Comparison of ENCODE assay signal across 33 mouse cellular contexts in genomic region chr6:65465294-65465693, GRCm38 (mm10). TPM values are rescaled to one million over a fixed set of nuclear protein-coding genes. Genes with fewer than 3 reads are reported as not detected.
"Had no signal": no experiment of that assay in that cellular context is flagged by ENCODE, and none has a peak within 500 bp of the region (broad histone marks: within the 10 kb centered on the region; RNA-seq: fewer than 3 reads in every experiment).

No protein-coding gene starts in this region.

- H3K27me3 ChIP-seq: heart, embryonic 12.5 days; hindbrain, embryonic 12.5 days; kidney, embryonic 15.5 days; limb, embryonic 12.5 days; liver, embryonic 13.5 days; liver, embryonic 15.5 days had no signal

- H3K9ac ChIP-seq: heart, embryonic 12.5 days; hindbrain, embryonic 12.5 days; hindbrain, embryonic 14.5 days; kidney, embryonic 15.5 days; limb, embryonic 12.5 days; liver, embryonic 13.5 days; liver, embryonic 15.5 days; liver, postnatal 0 days had no signal

- H3K4me3 ChIP-seq: gastrocnemius, adult 2 months; heart, adult 2 months; heart, embryonic 12.5 days; hindbrain, embryonic 10.5 days; hindbrain, embryonic 12.5 days; kidney, embryonic 15.5 days; layer of hippocampus, adult 2 months; left cerebral cortex, adult 2 months; limb, embryonic 10.5 days; limb, embryonic 12.5 days; liver, embryonic 13.5 days; liver, embryonic 15.5 days had no signal

- H3K36me3 ChIP-seq: heart, embryonic 12.5 days; hindbrain, embryonic 10.5 days; hindbrain, embryonic 12.5 days; kidney, embryonic 15.5 days; limb, embryonic 10.5 days; limb, embryonic 12.5 days; liver, embryonic 13.5 days; liver, embryonic 15.5 days had no signal

- DNase-seq: gastrocnemius, adult 2 months; gastrocnemius, postnatal 14 days; gastrocnemius, postnatal 36 days; heart, adult 11 months; heart, adult 2 months; heart, postnatal 10 days; heart, postnatal 4 days; kidney, adult 11 months; kidney, adult 2 months; kidney, adult 9 months; kidney, postnatal 14 days; kidney, postnatal 36 days; liver; liver, embryonic 13.5 days; liver, postnatal 0 days had no signal

- H3K27ac ChIP-seq: gastrocnemius, adult 2 months; heart, adult 2 months; hindbrain, embryonic 10.5 days; hindbrain, embryonic 12.5 days; hindbrain, embryonic 14.5 days; hindbrain, postnatal 0 days; kidney, embryonic 15.5 days; kidney, postnatal 0 days; layer of hippocampus, adult 2 months; left cerebral cortex, adult 2 months; limb, embryonic 10.5 days; limb, embryonic 12.5 days; liver, embryonic 13.5 days; liver, embryonic 15.5 days had no signal

- H3K9me3 ChIP-seq: heart, embryonic 12.5 days; hindbrain, embryonic 10.5 days; hindbrain, embryonic 12.5 days; kidney, embryonic 15.5 days; limb, embryonic 10.5 days; limb, embryonic 12.5 days; liver, embryonic 13.5 days; liver, embryonic 15.5 days had no signal

- ATAC-seq: hindbrain, postnatal 0 days; intestine, embryonic 16.5 days; liver, postnatal 0 days had no signal

- H3K4me2 ChIP-seq: heart, embryonic 12.5 days; hindbrain, embryonic 12.5 days; hindbrain, embryonic 14.5 days; kidney, embryonic 15.5 days; limb, embryonic 12.5 days; liver, embryonic 11.5 days; liver, embryonic 13.5 days; liver, embryonic 15.5 days had no signal

- H3K4me1 ChIP-seq: heart, embryonic 12.5 days; hindbrain, embryonic 10.5 days; hindbrain, embryonic 12.5 days; kidney, embryonic 15.5 days; limb, embryonic 10.5 days; limb, embryonic 12.5 days; liver, embryonic 13.5 days; liver, embryonic 15.5 days had no signal

RNA-seq across cellular contexts. Expression of gene Tnip3, which starts 59.8 kb away (rescaled TPM):
- total RNA-seq: gastrocnemius, postnatal 14 days; gastrocnemius, postnatal 36 days; hindbrain, postnatal 0 days; layer of hippocampus, adult 2 months; layer of hippocampus, postnatal 10 days; layer of hippocampus, postnatal 25 days; left cerebral cortex, adult 2 months; left cerebral cortex, postnatal 14 days had no signal
- polyA plus RNA-seq: hindbrain, embryonic 10.5 days; hindbrain, embryonic 12.5 days; hindbrain, embryonic 14.5 days; hindbrain, postnatal 0 days; intestine, embryonic 14.5 days; limb, embryonic 10.5 days; limb, embryonic 12.5 days; liver, embryonic 15.5 days had no signal
